Mouse (Mus musculus) hematopoietic stem cell, adult 5-6 weeks (primary cell): ENCODE results near the gene Cog3. TPM values are rescaled to one million over a fixed set of nuclear protein-coding genes. Genes with fewer than 3 reads are reported as not detected.
"Not testable (repeated sequence)": the region's sequence is repeated elsewhere in the genome, so short reads cannot be mapped to it uniquely, and the experiment has no call there.

Experiments used
- ATAC-seq, 2 experiments: fragments of 125-278 bp in 1 of 2; replicated peaks in 1 of 2; 2 replicates each; pipeline ENCODE4 v1.8.0; 2016 to 2017; ENCODE audit warnings: inconsistent platforms in 2 of 2, mild to moderate bottlenecking in 2 of 2, moderate number of reproducible peaks in 2 of 2, low read depth in 1 of 2, moderate TSS enrichment in 1 of 2; ENCODE audit not compliant: low FRiP score in 2 of 2, poor library complexity in 2 of 2, severe bottlenecking in 2 of 2, insufficient read depth in 1 of 2, low TSS enrichment in 1 of 2
- total RNA-seq: library from RNA; stranded (forward); fragments of 172-1452, 232-1000 nt; gene quantifications from 2 replicates; pipeline ENCODE4 v1.2.3, GENCODE M21; 2017

Gene Cog3
- 27.0 and 27.6 TPM in 2 replicates for total RNA-seq

DNA sequence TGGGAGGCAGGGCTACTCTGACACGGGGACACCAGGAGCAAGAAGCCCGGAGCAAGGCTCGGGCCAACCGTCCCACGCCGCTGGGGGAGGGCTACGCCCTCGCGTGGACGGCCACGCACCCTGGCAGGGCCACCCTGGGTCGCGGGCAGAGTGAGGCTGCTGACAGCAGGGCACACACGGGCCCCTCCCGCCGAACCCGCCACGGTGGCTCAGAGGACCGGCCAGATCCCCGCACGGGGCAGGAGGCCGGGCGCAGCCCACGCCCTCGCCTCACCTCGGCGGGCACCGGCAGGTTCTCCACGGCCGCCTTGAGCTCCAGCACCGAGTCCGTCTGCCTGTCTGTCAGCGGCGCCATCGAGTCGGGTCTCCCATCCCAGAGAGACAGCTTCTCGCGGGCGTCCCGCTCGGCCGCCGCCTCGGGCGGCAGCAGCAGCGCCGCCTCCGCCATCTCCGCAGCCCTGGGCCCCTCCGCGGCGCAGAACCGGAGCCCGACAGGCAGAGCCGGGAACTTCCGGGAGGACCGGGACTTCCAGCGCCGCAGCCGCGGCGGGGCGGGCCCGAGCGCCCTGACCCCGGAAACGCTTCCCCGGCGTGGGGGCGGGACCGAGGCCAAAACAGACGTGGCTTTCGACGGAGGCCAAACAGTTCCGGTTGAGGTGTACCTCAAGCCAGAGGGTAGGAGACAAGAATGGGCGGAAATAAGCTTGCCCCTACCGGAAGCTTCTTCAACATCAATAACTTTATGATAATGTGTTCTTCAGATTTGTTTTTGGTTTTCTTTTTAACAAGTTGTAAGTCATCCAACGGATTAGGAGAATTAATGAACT lies at the start of gene Cog3:
Gene Cog3 (minus strand): TSS at position 527 of the 827 bp plus-strand sequence.
- ATAC-seq = peak; percentile 92 to 97

DNA sequence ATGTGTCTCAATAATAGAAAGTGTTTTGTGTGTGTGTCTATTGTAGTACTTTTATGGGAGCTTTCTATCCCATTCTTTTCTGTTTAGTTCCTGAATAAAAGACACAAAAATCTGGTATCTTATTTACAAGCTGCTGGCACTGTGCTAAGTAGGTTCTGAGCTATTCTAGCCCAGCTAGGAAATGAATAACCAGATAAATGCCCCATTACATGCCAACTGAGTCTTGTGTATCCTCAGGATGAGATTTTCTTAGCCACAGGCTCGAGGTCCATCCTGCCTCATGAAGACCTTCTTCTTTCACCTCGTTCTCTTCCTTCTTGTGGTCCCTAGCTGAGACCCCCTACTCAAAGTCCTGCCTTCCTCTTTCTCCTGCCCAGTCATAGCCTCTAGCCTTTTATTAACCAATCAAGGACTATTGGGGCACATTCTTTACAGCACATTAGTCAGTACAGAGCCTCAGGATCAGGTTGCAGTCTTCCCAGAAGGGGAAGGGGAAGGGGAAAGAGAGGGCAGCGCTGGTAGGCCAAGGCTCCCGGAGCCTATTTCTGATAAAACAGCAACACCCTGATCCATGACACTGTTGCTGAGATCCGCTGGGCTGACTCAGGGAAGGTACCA lies 43.6 kb upstream of the Cog3 start:
- no peak for ATAC-seq

DNA sequence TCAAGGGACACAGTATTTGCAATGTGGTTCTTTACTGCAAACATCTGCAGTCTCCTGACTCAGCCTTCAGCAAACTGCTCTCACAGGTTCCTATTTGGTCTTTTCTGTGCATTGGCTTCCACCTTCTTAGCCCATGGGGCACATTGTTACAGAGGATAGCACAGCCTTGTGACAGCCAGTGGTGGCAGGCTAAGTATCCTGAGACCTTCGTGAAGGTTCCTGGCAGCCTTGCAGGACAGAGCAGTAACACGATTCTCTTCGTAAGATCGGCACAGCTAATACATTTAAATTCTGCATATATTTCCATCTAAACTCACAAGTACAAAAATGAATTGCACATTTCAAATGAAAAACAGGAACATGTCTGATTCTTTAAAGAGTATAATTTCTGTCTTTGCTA lies 41.6 kb upstream of the Cog3 start:
- ATAC-seq = no peak

DNA sequence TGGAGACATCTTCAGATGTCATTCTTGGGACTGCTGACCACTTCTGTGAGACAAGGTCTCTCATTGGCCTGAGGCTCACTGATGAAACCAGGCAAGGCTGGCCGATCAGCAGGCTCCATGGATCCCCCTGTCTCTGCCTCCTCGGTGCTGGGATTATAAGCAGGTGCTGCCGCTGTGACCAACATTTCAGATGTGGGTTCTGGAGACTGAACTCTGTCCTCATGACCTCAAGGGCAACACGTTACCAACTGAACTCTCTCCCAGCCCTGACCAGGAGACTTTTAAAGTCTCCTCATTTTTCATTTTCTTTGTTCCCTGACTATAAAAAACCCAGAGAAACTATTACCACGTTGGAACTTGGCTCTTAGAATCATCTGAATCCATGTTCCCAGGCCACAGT lies 40.4 kb upstream of the Cog3 start:
- no peak for ATAC-seq

DNA sequence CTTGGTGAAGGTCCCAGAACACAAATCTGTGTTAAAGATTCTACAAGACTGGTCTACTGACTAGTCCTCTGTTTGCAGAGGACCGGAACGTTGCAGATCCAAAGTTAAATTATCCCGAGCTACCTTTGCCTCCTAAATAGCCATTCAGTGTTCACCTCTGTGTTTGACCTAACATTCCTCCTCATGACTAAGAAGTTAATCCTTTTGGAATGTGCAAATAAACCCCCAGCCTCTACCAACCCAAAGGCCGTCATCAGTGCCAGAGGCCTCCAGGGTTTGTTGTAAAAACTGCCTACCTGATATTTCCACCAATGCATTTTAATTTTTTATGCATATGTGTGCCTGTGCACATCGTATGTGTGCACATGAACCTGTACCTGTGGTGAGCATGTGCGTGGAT lies 40.0 kb upstream of the Cog3 start:
- no peak for ATAC-seq

DNA sequence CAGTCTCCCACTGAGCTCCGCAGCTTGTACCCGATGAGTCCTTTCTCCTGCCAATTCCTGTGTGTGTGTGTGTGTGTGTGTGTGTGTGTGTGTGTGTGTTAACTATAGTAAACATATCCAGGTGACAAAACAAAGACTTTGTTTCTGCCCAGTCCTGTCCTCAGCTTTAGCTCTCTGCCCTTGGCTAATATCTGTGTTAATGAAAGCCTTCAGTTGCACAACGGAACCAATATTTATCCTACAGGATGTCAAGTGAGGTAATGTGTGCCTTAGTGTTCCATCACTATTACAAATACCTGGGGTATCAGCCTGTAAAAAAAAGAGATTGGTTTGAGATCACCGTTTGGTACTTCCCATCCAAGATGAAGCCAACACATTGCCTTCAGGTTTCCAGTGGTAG lies 38.8 kb upstream of the Cog3 start:
- no peak for ATAC-seq

DNA sequence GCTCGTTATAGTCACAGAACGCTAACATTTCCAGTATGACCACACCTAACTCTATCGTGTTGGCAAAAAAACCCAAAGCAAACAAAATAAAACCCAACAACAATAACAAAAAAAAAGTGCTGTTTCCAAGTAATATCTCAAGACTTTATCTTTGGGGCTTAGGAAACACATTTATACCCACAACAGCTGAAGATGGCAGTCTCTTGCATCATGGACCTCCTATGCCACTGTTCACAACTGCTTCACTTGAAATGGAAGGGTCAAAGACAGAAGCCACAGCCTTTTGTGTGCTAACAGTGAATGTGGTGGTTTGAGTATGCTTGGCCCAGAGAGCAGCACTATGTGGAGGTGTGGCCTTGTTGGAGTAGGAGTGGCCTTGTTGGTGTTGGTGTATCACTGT lies 37.1 kb upstream of the Cog3 start:
- ATAC-seq = no peak

DNA sequence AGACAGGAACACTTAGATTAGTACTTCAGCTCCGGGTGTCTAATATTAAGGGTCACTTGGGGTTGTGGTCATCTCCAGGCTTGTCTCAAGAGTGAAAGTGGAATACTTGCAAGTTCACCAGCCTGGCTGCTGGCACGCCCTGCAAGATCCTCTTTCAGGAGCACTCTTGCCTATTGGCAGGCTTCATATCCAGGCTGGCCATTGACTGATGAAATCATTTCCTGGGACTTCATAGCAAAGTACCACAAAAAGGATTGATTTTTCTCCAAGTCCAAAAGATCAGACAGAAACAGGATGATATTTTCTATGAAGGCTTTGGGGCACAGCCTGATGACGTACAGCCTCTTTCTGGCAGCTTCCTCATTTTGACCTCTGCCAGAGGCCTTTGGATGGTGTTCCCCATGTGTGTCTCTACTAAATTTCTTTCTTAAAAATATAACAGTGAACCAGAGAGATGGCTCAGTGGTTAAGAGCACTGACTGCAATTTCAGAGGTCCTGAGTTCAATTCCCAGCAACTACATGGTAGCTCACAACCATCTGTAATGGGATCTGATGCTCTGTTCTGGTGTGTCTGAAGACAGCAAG lies 36.2 kb upstream of the Cog3 start:
- ATAC-seq = no peak

DNA sequence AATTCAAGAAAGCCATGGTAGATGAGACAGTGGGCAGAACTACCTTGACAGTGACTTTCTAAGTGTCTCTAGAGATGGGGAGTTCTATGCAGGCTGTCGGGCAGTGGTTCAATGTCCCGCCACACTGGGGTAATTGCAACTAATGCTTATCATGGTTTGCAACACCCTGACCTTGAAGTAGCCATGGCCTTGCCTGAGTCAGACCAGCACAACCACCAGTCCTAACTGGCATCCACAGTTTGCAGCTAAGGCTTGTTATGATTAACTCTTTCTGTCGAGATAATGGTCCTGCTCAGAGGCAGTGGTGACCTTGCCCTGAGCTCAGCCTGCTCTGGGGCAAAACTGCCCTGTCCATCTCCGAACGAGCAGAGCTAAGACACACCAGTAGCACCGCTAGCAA lies 35.0 kb upstream of the Cog3 start:
- no peak for ATAC-seq

DNA sequence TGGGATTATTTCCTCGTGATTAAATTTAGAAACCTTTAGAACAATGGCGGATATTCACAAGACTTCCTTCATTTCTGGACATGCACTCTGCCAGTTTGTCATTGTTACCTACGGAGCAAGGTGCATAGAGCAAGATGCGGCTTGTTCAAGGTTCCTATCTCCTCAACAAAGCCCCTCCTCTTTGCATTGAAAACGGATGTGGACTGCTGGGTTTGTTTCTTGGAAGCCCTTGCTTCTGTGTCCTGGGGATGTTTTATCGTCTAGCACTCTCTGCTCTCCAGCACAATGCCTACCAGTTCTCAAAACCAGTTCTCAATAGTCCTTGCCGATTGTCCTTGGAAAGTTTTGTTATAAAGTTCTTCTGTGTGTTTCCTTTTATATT lies 33.5 kb upstream of the Cog3 start:
- ATAC-seq = no peak

DNA sequence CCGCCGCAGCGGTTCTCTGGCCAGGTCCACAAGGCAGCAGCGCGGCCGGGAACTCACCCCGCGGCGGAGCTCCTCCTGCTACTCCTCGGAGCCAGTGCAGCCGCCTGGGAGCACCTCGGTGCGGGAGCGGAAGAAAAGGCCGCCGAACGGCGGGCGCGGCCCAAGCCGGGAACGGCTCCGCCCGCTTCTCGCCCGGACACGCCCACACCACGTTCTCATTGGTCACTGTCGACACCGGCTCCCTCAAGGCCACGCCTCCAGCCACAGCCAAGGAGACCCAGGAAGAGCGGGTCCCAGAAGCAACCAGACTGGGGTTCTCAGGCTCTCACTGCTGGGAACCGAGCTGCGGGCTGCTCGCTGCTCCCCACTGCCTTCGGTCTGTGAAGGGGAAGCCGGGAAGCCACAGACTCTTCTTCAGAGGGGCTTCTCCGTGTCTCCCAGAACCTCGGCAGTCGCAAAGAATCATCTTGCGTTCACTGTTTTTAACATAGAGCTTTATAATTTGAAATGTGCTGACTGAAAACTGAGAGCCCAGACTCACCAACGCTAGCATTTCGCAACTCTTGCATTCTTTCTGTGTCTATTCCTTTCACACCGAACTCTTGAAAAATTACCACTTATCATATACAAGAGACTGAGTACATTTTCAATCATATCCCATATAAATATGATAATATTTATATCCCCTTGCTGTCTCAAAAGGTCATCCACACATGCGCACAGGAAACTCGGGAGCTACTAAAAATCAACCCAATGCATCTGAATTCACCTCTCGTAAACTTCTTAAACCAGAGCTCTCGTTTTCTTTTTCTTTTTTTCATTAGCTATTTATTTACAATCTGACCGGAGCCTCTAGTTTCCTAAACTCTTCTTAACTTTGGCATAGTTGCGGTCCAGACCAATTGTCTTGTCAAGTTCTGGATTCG lies 32.8 kb upstream of the Cog3 start, which contains the start of gene Slc25a30:
Gene Slc25a30 (minus strand): TSS at position 170 of the 926 bp plus-strand sequence.
- peak; percentile 98 to 99 for ATAC-seq

DNA sequence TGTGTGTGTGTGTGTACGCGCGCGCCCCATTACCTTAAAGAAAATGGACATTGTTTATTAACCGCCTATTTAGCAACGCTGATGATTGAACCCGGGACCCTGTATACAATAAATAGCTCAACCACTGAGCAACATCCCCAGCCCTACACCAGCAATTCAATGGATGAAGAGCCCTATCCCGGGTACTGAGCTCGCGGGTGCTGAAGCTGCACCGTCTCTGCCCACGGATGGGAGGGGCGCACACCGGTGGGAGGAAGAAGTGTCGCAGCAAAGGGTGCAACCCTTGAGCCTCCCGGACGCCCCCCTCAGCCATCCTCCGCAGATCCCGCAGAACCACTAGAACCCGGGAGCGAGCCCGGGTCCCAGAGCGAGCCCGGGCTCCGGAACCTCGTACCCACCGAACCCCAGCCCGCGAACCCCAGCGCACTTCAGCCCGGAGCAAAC lies 32.1 kb upstream of the Cog3 start:
- ATAC-seq = peak; percentile 13 to 47; a peak in 3 of 4 replicates

DNA sequence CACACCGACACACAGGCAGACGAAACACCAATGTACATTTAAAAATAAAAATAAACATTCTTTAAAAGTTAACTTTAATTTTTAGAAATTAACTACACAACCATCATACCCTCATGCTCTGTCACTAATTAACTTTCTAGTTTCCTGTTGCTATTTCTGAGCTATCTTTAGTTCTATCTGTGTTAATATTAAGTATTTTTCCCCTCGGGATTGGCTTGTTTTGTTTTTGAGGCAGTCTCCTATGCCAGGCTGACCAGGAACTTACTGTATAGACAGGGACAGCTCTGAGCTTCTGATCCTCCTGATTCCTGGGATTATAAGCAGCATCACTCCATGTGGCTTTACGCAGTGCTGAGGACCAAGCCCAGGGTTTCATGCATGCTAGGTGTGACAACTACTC lies 25.6 kb upstream of the Cog3 start:
- no peak for ATAC-seq

DNA sequence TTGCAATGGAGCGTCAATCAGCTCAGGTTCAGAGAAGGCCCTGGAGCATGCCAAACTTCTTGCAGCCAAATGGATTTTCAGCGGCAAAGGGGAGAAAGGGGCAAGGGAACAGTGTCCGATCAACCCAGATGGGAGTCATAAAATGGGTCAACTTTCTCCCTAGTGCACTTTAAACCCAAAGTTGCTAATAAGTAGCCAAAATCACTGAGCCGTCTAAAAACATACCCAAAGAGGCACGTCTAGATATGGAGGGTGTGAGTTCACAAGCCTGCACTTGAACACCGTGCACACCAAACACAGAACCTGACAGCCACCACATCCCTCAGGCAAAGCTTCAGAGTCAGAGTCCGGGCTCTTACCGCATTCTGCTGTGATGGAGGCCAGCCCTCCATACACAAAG lies 22.3 kb upstream of the Cog3 start:
- no peak for ATAC-seq

DNA sequence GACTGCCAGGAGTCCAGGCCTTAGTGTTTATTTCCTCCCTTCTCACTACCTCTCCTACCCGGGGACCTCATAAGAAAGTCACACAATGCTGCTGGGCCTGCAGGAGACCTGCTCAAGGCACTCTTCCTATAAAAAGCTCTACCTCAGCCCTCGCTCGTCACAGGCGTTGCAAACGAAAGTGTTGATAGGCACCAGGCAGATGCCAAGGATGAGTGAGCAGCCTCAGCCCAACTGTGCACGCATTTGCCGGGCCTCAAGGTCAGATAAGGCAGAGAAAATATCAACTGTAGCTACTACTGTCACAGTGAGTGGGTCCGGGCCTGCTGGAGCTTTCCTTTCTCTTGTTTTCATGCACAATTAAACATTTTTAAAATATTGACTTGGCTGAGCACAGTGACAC lies 19.1 kb upstream of the Cog3 start:
- ATAC-seq = peak in 1 of 2 experiments; percentile 32; a peak in 1 of 4 replicates

DNA sequence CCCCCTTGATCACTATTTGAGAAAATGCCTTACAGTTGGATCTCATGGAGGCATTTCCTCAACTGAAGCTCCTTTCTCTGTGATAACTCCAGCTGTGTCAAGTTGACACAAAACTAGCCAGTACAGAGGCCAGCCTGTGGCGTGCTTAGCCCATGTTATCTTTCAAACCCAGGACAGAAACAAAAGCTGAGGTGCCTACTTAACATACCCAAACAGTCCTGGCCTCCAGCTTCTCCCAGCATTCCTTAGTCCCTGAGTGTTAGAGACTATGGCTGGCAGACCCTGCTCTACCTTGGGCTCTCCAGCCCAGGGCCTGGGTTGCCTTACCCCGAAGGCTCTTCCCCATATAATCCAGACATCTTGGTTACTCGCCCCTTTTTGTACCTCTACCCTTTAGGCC lies 18.1 kb upstream of the Cog3 start:
- not testable (repeated sequence) for ATAC-seq

DNA sequence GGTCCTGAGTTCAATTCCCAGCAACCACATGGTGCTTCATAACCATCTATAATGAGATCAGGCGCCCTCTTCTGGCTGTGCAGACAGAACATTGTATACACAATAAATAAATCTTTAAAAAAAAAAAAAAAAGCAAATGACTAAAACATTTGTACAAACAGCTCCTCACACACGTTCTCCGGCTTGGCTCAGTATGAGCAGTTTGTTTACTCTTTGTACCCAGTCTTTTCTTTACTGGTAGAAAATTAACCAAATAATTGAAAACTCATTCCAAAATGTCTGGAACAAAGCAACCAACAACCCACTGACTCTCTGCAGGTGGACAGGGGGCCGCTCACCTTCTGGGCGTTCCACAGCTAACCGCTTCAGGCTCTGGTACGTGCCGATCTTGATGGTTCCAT lies 16.8 kb upstream of the Cog3 start:
- no peak for ATAC-seq
